Mouse (Mus musculus): ENCODE results near the gene Ctrc.

Ctrc gene

DNA sequence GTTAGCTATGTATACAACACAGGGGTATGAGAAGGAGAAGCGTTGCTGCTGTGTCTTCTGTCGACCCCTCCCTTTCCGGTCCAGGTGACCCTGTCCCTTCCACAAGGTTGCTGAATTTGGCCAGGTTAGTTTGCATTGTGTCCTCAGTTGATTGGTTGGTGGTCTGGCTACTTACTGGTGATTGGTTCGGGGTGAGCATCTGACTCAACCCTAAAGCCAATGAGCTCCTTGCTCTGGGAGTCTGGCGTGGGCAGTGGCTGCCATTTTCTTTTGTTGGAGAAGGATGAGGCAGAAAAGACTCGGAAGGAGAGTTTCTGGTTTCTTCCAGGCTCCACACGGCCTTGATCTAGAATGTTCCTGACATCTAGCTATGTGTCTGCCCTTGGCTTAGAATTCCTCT lies 26.8 kb downstream of the Ctrc start:
- DNase-seq (ENCODE audit: low spot score), result no peak

DNA sequence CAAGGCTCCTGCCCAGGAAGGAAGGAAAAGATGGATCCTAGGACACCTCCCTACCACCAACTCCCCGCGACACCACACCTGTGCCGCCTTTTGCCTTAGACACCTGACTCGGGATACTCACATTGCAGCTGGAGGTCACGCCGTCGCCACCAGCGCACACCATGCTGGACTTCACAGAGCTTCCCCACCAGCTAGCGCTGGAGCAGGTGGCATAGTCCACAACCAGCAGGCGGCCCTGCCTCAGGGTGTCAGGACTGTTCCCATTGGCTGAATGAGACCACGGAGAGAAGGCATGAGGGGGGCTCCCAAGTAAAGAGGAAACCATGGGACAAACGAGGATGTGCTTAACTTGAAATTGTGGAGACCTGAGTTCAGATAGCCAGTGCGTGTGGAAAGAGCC lies 27.3 kb downstream of the Ctrc start:
- no peak for DNase-seq (ENCODE audit: low spot score)

DNA sequence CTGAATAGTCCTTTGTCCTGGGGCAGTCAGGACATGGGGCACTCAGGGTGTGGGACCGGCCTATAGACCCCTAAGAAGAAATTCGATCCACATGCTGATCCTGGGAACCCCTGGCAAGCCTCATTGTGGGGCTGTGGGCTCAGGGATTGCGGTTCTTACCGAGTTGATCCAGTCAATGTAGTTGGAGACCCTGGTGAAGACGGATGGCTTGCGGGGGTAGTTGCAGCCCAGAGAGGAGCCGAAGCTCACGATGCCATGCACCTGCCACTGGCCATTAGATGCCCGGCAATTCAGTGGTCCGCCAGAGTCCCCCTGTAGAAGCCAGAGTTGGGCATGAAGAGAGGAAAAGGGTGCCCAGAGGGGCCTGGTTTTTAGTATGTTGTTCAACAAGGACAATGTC lies 28.5 kb downstream of the Ctrc start:
- peak; percentile 8 for DNase-seq (ENCODE audit: low spot score)

DNA sequence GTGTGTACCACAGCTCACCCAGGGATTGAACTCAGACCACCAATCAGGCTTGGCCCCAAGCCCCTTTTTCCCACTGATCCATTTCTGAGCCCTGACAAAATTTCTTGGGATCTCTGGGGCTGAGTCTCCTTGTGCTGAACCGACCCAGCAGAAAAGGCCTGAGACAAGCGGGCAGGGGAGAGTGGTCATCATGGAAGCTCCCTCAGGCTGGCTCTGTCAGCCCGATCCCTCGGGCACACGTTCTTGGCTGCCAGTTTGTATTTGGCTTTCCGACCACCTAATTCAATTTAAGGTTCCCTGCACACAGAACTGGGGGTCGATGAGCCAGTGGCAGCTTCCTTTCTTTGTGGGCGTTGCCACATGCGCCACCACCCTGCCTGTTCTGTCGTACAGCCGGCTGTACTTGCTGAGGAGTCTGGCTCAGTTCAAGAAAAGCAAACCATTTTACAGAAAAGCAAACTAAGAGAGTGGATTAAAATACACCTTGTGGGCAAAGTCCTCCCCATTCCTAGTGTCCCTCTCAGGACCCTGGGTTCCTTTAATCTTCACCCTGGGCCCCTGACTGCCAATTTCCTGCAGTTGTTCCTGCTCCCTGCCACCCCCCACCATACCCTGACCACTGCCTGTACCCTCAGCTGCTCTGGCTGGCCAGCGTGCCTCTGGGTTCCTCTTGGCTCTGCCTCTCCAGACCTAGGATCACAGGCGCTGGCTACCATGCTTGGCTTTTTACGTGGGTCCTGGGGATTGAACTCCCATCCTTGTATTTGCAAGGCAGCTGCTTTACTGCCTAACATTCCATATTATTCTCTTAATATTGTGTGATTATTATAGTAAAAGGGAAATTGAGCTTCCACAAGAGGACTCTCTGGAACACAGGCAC lies 29.1 kb downstream of the Ctrc start:
- no peak for DNase-seq (ENCODE audit: low spot score)

DNA sequence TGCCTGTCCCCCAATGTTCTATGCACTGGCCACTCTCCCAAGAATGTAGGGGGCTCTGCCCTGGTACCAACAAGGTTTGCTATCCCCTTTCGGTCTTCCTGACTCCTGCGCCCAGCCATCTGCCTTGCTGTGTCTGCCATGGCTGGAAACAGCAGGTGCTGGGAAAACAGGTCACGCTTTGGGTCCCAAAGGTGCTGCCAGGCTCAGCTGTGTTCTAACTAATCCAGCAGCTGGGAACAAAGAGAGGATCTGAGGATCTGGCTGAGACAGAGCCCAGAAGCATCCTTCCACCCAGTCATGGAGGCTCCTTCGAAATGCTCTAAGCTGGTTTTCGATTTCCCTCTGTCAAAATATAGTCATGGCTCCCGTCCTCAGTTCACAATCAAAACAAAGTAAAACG lies 29.9 kb downstream of the Ctrc start:
- no peak for DNase-seq (ENCODE audit: low spot score)

DNA sequence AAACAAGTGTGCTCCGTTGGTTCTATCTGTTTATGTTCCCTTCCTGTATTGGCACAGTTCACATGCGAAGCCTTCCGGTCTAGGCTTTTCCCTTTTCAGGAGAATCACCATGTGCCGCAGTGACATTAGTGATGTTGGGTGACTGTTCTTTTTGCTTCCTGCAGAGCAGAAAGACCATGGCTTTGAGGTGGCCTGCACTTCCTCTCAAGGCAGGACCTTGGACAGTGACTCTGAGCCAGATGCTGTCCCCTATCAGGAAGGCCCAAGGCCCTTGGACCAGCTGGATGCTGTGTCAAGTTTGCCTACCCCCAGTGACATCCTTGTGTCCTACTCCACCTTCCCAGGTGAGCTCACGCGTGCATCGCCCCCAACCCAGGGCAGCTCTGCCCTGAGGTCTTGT lies 34.8 kb downstream of the Ctrc start:
- no peak for DNase-seq (ENCODE audit: low spot score)

DNA sequence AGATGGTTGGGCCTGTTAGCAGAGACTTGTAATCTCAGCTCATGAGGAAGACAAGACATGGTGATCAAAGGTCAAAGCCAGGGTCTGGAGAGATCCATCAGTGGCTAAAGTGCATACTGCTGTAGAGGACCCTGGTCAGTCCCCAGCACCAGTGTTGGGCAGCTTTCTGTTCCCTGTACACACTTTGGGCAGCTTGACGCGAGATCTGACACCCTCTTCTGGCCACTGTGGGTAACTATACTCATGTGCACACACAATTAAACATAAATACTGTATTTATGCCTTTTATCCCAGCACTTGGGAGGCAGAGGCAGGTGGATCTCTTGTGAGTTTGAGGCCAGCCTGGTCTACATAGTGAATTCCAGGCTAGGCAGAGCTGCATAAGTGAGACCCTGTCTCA lies 35.2 kb downstream of the Ctrc start:
- DNase-seq (ENCODE audit: low spot score), result no peak

DNA sequence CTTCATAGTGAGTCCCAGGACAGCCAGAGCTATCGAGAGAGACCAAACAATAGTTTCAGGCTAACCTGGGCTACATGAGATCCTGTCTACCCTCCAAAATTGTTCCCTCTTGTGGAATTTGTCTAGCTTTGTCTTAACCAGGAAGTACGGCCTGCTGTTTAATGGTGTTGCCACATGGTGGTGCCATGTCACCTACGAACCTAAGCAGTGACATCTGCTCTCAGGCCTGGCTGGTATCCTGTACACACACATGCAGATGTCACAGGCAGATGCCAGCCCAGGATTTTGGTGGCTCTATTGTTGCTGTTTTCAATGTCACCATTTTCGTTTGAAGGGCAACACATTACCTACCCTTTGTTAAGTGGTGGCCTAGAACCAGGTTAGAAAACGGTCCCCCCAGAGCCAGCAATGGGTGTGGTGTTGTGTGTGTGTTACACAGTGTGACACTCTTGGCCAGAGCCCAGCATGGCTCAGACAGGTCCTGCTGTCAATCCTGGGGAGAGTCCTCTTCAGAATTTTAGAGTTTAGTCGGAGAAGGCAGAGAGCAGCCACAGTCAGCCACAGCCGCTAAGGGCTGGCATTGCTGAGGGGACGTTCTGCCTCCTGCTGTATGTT lies 36.2 kb downstream of the Ctrc start:
- DNase-seq (ENCODE audit: low spot score), result peak; percentile 79

DNA sequence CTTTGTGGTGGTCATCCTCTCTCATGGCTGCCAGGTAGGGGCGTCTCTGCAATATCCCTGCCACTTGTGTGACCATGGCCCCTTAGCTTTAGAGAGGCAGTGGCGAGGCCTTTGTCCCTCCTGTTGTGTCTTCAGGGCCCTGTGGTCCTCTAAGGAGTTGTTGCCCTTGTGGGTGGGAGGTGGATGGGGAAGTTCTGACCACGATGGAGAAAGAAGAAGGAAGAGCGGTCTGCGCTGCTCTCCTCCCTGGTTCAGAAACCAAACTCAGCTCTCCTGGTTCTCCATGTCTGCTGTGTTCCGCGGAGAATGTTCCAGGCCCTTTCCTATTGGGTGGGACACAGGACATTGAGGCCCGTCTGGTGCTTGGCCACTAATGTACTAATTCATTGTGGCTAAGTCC lies 40.3 kb downstream of the Ctrc start:
- DNase-seq (ENCODE audit: low spot score), result no peak

DNA sequence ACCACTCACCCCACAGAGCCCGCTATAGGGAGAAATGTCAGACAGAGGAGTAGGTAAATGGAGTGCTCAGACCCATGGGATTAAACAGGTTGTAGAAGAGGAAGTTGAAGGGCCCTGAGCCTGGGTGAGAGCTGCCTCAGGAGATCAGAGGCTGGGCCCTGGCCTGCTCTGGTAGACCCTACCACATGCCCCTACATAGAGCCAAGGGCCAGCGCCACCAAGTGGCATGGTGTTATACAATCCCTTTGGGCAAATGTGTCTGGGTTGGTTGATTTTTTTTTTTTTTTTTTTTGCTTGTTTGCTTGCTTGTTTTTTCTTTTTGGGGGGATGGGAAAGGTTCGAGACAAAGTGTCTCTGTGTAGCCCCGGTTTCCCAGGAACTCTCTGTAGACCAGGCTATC lies 42.1 kb downstream of the Ctrc start:
- DNase-seq (ENCODE audit: low spot score), result no peak

DNA sequence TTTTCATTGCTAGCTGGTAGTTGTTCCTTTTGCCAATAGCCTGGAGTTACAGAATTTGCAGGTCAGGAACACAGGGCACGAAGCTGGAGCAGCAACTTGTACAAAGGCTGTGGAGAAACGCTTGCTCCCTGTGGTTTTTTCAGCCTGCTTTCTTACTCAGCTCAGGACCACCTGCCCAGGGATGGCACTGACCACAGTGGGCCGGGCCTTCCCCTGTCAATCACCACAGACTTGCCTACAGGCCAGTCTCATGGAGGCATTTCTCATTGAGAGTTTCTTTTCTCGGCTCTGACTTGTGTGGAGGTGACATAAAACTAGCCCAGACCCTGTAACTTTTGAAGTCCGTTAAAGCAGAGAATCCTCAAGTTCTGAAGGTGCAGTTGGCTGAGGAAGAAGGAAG lies 48.6 kb downstream of the Ctrc start:
- no peak for DNase-seq (ENCODE audit: low spot score)

DNA sequence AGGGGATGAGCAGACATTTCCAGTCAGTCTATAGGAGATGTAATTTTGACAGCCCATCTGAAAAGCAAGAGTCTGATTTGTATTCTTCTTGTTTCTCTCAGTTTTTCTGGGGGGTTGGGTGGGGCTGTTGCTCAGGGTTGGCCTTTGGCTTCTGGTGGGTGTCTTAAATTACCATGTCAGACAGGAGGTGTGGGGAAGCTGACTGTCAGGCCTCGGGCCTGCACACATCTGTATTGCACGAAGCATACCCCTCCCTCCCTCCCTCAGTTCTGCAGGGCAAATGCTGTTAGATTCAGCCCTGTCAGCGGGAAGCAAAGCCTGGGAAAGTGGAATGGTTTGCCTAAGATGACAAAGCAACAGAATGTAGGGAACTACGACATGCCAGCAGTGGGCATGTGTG lies 49.2 kb downstream of the Ctrc start:
- no peak for DNase-seq (ENCODE audit: low spot score)

DNA sequence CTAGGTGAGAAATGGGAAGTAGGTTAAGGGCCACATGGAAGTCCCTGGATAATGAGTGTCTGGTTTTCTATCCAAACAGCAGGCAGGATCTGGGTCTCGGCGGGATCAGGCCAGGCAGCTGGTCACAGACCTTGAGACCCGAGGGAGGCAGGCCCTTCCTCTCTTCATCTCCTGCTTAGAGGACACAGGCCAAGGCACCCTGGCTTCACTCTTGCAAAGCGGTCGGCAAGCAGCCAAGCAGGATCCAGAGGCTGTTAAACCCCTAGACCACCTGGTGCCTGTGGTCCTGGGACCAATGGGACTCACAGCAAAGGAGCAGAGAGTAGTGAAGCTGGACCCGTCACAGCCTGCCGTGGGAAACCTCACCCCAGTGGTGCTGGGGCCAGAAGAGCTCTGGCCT lies 49.8 kb downstream of the Ctrc start:
- DNase-seq (ENCODE audit: low spot score), result no peak

DNA sequence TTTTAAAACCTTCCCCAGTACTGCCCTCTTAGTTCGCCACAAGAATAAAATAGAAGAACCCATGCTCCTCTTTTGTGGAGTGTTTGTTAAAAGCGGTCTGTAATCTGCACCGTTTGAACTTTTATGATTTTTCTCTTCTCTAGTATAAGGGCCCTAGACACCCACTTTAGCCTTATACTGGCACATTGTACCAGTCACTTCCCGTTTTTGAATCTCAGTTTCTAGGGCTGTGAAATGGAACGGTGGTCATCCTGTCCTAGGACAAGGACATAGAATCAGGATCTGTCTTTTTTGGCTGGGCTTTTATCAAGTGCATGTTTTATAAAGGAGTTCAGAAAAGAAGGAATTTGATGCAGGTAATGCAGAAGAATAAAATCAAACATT lies 52.0 kb downstream of the Ctrc start:
- DNase-seq (ENCODE audit: low spot score), result peak; percentile 13

DNA sequence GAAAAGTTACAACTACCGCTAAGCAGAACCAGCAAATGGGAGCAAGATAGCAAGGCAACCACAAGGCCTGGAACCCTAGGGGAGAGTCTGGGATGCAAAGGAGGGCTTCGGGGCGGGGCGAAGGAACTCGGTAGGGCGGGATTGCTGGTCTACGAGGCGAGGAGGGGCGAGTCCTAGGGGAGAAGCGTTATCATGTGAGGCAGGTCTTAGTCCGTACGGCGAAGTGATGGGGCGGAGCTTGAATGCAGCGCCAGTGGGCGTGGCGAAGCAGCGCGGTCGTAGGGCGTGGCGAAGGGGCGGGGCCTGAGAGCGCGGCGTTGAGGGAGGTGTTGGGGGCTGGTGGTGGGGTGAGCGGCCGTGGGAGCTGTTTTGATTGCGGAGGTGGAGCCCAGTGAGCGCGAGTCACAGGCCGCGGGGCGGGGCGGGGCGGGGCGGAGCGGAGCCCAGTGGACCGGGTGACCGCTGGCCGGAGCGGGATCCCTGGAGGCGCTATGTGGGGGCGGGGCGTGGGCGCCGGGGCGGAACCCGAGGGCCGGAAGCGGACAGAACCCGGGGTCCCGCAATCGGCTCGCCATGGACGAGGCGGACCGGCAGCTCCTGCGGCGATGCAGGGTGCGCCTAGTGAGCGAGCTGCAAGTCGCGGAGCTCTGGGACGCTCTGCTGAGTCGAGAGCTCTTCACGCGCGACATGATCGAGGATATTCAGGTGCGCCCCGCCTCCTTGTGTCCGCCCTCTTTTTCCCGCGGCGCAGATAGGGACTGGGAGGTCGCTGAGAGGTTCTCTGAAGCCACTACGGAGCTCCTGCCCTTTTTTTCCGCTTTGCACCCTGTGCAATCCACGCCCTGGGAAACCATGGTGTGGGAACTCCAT lies 52.6 kb downstream of the Ctrc start, which contains the start of gene Casp9:
Gene Casp9 (plus strand): TSS at position 331 of the 870 bp plus-strand sequence.
- peak; percentile 100 for DNase-seq (ENCODE audit: low spot score)

DNA sequence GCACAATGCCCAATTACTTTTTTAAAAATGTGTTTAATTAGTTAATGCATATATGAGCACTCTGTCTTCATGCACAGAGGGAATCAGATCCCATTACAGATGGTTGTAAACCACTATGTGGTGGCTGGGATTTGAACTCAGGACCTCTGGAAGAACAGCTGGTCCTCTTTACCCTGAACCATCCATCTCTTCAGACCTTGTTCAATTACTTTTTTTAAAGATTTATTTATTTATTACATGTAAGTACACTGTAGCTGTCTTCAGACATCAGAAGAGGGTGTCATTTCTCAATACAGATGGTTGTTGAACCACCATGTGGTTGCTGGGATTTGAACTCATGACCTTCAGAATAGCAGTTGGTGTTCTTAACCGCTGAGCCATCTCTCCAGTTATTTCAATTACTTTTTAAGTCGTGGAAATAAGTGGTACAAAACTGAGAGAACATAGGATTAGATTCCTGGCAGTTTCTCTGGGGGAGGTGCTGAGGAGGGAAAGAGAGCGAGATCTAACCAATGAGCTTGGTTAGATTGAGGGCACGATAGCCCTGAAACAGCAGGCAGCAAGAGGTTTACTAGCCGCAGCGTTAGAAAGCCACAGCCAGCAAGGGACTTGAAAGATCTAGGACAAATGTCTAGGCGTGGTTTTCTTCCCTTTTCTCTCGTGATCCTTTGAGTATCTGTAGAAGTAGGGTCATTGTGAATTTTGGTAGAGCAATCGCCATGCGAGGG lies 53.4 kb downstream of the Ctrc start:
- no peak for DNase-seq (ENCODE audit: low spot score)

DNA sequence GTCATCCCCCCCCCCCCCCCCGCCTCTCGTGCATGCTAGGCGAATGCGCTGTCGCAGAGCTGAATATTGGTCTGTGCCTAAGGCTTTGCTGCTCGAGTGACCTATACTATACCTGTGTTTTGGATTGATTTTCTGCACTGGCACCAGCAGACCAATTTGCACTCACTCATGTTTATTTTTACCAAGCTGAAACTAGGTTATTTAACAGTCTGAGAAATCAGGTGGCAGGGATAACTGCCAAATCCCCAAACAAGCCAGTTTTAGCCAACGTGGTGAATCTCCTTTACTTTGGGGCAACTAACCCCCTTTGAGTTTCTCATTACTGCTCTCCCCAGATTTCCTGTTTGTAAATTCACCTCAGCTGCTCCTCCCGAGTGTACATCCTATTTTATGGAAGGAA lies 54.2 kb downstream of the Ctrc start:
- DNase-seq (ENCODE audit: low spot score), result no peak

DNA sequence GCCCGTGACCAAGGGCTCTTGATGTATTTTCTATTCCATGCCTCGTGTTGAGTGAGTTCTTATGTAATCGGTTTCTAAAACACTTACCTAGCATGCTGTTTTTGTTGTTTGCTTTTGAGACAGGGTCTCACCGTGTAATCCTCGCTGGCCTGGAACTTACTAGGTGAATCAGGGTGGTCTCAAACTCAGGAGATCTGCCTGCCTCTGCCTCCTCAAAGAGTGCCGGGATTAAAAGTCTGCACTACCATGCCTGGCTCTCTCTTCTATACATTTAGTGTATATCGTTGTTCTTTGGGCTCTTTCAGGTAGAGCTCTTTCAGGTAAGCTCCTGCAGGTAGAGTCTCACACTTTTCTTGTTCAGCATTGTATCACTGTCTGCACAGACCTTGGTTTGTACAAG lies 54.7 kb downstream of the Ctrc start:
- DNase-seq (ENCODE audit: low spot score), result no peak

DNA sequence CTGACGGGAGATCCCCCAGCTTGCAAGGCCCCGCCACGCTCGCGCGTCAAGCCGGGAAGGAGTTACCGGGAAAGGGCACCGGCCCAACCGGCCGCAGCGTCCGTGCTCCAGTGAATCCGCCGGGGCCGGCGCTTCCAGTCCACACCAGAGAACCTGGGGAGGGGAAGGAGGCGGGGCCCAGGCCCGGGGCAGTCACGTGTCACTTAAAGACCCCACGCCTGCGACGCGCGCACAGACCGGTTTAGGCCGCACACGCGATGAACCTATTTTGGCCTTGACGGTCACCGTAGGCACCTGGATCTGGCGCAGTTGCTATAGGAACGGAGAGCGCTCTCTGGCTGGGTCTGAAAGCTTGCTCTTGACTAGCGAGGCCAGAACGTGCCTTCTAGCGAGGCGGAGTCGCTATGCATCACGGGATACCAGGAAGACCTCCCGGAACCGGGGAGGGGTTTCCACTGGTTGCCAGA lies 55.6 kb downstream of the Ctrc start, which contains the start of gene Dnajc16:
Gene Dnajc16 (minus strand): TSS at position 408 of the 467 bp plus-strand sequence.
- DNase-seq (ENCODE audit: low spot score), result peak; percentile 100

DNA sequence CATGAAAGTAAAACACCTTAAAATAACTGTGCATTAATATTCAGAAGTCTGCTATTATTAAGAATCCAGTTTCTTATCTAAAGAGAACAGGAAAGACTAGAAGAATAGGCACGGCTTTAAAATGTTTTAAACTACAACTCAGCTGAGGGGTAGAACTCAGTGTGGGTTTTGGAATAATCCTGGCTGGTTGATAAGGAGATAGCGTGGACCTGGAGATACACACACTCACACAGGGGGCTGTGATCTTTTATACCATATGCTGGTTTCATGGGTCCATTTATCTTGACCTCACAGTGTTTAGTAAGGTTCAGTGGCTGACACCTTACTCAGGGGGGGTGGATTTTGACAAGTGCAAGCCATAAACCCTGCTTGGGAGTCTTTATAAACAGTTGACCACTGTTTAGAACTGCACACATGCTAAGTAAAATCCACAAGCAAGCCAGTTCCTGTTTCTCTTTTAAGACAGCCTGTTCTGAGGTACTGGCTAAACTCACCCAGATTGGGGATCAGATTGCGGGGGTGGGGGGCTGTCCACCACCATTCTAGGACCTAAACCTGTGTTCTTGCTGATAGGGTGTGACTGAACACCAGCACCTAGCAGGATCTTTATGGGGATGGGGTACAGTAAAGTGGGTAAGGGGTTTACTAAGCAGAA lies 56.5 kb downstream of the Ctrc start:
- DNase-seq (ENCODE audit: low spot score), result no peak

DNA sequence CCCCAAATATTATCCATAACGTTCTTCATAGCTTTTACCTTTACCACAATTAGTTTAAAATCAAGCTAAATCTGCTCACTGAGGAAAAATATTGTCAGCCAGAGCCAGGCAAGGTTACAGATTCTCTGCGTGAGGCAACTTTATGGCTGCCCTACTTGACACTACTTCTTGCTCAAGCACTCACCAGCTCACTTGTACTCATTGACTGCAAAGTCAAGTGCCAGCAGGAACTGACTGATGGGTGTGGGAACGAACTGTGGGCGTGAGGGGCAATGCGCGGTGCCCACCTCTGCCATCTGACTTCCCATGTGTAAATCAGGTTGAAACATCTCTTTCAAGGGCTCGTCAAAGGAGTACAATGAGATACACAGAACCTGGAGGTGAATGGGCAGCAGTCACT lies 58.7 kb downstream of the Ctrc start:
- DNase-seq (ENCODE audit: low spot score), result no peak
